Mouse (Mus musculus) forelimb bud, embryonic 11.5 days (tissue): Measurements from ENCODE around the gene Kifc3.
"Not testable (repeated sequence)": the region's sequence is repeated elsewhere in the genome, so short reads cannot be mapped to it uniquely, and the experiment has no call there.

Experiments used
- DNase-seq: peaks from one replicate; pipeline ENCODE4 v3.0.0-alpha.2; 2012; ENCODE audit warnings: low read depth, low spot score

The Kifc3 gene

DNA sequence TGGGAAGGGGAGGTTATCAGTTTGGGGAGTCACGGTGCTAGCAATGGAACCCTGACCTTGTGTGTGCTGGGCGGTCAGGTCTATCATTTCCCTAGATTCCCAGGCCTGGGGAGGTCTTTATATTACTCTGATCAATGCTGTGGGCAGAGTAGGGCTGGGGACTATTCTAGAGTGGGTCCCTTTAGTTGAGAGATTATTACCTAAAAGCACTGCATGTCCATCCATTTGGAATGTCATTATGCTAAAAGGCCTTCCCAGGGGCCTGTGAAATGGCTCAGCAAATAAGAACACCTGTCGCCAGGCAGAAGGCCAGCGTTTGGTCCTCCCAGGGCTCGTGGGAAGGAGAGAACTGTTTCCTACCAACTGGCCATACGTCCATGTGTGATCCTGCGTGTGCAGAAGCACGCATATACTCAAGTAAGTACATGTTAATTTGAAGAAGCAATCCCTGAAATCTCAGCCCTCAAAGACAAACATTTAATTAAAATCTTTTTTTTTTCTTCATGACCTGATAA is 499 bp downstream of the Kifc3 start:
- DNase-seq, result no peak

GRCm38 (mm10) chr8:95201491-95201890 is 1.1 kb downstream of the Kifc3 start:
- no peak for DNase-seq

- no peak for DNase-seq
These were observed 2.6 kb downstream of the Kifc3 start for GRCm38 (mm10) chr8:95200001-95200405.

GRCm38 (mm10) chr8:95195728-95196127 is 6.9 kb downstream of the Kifc3 start:
- no peak for DNase-seq

GRCm38 (mm10) chr8:95191497-95192175 is 11.0 kb downstream of the Kifc3 start:
- no peak for DNase-seq

DNA sequence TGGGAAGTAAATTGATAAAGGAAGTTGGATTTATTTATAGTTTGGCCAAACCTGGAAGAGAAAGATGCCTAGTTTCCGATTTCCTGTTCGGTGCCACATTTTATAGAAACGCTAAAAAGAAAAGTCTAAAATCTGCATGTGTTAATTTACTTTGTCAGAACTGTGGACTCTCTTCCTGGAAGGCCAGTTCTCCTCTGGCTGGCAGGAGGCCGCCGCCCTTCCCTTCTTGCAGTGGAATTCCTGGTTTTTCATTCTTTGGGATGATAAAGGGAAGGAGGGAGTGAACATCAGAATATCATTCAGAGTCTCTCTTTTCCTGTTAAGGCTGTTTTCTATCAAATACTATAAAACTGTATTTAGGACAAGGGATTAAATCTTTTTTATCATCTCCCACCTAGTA is 15.0 kb downstream of the Kifc3 start:
- DNase-seq, result no peak

GRCm38 (mm10) chr8:95185891-95186513 is 16.6 kb downstream of the Kifc3 start:
- no peak for DNase-seq

GRCm38 (mm10) chr8:95185104-95185503 is 17.5 kb downstream of the Kifc3 start:
- no peak for DNase-seq

DNA sequence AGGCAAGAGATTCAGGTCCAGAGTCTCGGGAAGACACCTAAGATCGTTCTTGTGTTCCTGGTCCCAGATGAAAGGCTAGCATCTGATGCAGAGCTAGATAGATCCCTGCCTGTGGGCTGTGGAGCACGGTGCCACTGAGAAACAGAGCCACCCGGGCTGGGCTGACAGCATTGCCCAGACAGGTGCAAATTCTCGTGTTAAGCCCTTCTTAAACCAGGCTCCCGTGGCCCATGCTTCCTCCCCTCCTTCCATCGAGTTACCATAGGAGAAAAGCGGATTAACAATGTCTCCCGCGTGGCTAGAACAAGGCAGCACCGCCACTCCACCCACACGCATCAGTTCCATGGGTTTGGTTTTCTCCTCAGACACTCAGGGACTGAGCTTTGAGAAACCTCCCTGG is 18.4 kb downstream of the Kifc3 start:
- no peak for DNase-seq

- no peak for DNase-seq
These were observed 20.8 kb downstream of the Kifc3 start for GRCm38 (mm10) chr8:95181850-95182249.

DNA sequence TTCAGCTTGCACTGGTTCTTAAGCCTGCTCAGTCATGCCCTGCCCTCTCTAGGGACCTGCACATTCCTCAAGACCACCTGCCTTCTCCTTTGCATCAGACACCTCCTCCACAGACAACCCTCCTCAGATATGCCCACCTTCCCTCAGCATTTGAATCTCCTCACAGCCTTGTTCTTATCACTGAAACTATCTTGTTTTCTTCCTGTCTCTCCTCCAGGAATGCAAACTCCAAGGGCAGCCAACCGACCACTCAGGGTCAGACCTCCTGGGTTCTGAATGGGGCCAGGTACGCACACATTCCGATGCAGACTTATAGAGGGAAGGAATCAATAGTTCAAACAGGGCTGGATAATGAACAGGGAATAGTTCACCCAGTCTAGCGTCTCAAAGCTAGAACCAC is 24.4 kb downstream of the Kifc3 start:
- no peak for DNase-seq

DNA sequence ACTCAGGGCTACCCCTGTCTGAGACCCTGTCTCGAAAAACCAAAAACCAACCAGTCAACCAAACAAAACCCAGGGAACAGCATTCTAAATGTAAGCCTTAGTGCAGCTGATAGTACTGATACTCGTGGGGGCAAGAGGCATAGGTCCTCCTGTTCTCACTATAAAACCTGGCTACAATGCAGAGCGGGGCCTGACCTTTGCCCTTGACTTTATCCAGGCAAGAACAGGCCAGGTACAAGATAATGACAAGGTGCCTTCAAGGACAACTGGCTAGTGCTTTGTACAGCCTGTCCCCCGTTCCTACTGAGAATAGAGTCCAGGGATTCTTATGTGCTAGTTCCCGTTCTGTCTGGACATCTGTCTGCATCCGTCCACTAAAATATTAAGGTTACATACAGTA is 25.6 kb downstream of the Kifc3 start:
- DNase-seq, result no peak

DNA sequence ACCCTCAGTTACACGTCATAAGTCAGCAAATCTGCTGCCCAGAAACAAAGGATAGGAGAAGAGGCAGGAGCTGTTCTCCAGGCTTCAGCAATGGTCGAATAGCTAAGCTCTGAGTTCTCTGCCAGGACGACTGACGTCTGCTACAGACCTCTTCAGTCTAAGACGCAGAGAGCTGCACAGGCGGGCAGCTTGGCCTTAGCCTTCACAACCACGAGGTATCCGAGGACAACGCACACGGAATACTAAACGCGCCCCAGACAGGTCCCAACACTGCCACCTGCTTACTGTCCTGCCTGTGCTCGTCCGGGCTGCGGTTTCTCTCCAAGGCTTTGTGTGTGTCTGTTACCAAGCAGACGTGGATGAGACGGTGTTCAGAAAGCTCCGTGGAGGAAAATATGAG is 26.8 kb downstream of the Kifc3 start:
- no peak for DNase-seq

DNA sequence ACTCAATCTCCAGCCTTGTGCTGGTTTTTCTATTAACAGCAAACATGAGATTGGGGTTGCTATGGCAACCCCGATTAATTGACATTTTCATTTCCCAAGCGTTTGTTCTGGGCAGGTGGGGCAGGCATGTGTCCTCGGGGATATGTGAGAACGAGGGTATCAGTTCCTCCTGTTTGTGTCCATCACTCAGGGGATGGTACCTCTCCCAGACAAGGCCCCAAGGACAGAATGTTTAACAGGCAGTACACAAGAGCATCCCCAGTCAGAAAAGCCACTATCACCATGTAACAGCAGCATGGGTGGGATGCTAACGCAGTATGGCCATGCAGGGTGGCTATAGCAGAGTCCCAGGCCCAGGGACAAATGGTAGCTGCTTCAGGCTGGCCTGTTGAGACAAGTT is 27.3 kb downstream of the Kifc3 start:
- DNase-seq, result peak; percentile 49

- no peak for DNase-seq
These were observed 30.2 kb downstream of the Kifc3 start for GRCm38 (mm10) chr8:95172433-95172832.

DNA sequence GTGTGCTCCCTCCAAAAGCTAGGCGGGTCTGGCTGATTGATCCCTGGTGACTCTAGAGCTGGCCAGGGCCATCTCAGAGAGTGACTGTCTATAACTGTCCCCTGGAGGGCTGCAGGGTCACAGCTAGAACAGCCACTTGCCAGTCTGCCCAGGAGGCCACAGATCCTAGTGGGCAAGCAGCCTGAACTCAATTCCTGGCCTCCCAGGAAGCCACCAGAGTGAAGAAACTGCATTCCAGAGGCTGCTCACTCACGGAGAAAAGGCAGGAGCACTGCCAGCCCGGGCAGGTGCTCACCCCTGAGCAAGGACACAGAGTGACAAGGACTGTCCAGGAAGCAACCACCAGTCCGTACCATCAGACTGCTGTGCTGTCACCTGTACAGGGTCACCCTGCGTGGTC is 34.9 kb downstream of the Kifc3 start:
- no peak for DNase-seq

- no peak for DNase-seq
These were observed 36.2 kb downstream of the Kifc3 start for GRCm38 (mm10) chr8:95166400-95166799.

- no peak for DNase-seq
These were observed 36.7 kb downstream of the Kifc3 start for GRCm38 (mm10) chr8:95165923-95166322.

- no peak for DNase-seq
These were observed 38.1 kb downstream of the Kifc3 start for GRCm38 (mm10) chr8:95164469-95164868.

GRCm38 (mm10) chr8:95163969-95164368 is 38.6 kb downstream of the Kifc3 start:
- DNase-seq, result not testable (repeated sequence)

DNA sequence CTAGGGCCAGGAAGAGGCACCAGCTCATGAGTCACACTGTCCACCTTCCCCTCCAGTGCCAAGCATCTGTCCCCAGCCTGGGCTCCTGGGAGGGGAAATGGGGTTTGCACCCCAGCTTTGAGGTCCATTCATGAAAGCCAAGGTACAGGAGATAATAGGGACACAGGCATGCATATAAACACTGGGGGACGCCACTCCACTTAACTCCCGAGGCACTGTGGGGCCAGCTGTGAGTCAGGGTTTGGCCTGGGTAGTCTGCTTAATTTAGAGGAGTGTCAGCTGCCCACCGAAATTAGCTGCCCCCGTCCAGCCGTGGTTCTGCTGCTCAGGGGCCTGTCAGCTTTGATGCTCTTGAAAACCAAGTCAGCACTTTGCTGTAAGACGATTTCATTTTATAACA is 39.8 kb downstream of the Kifc3 start:
- DNase-seq, result no peak

DNA sequence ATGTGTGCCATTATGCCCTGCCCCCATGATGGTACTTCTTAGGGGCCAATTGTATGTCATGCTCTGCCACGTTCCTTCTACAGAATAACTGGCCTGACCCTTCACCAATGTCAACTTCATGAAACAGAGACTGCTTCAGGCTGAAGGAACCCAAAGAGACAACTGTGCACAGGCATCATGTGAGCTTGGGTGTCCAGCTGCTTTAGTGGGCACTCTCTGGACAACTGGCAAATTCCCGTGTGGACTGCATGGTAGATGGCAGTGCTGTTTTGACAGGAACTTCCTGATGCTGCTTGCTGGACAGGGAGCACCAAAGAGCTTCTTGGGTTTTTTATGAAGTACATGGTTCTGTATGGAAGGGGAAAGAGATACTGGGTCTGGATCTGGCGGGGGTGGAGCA is 43.3 kb downstream of the Kifc3 start:
- no peak for DNase-seq

DNA sequence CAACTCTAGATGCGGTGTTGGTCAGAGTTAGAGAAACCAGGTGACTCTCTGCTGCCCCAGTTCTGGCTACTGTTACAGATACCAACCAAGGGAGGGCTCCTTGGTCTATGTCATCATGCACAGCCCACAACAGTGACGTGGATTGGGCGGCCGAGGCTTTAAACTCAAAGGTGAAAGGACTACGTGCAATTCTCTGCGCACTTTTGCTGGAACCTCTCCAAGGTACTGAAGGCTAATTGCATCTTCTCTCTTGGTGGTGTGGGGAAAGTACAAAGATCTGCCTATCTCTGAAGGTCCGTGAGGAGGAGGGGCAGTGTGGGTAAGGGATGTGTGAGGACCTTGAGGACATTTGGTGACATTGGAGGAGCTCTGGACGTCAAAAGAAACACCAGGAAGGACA is 44.0 kb downstream of the Kifc3 start:
- no peak for DNase-seq
